Mouse (Mus musculus) megakaryocyte, embryonic 14.5 days (primary cell): ENCODE measurements around the gene Srebf2.

Experiments
- FLI1 ChIP-seq: IDR thresholded peaks from 2 replicates; pipeline ENCODE4 v1.6.1; 2012; ENCODE audit warnings: low read length, inconsistent platforms, mixed read lengths
- GATA1 ChIP-seq: IDR thresholded peaks from 3 replicates; pipeline ENCODE4 v1.6.1; 2012; ENCODE audit warnings: mixed read lengths, low read length, inconsistent platforms, borderline replicate concordance

DNA sequence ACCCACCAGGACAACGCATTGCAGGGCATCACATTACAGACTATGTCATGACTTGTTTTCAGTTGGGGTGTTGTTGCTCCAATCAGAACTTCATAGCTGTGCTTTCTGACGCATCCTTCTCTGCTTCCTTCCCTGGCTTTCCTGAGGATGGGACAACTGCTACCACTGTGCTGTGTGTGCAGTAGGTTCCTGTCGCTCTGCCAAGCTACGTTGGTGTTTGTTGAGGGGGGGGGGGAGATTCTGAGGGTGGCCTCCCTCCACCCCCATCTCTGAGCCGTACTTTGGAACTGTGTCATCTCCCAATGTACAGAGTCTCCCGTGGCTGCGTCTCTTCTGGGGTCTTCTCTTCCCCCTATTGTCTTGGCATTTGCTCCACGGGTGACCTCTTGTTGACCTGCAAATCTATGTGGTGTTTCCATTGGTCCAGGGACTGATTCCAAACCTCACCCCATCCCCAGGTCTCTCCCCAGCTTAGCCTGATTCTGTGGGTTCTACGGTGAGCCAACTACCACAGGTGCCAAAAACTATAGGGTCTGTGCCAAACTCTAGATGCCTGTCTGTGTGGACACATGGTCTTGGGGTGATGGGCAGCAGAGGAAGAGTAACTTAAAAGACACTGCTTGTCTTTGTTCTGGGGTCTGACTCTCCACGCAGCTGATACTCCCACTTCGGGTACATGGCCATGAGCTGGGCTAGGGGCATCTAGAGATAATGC is 68.5 kb downstream of the Srebf2 start:
- TF ChIP-seq GATA1: no peak
- no peak for TF ChIP-seq FLI1
